Mouse (Mus musculus) liver, adult (tissue): ENCODE measurements around the gene Kcnma1.

Experiments used
- GATA4 ChIP-seq: IDR thresholded peaks from 2 replicates; pipeline ENCODE4 v1.6.1; 2014; ENCODE audit warnings: mild to moderate bottlenecking, low read length; ENCODE audit not compliant: insufficient replicate concordance

The Kcnma1 gene

DNA sequence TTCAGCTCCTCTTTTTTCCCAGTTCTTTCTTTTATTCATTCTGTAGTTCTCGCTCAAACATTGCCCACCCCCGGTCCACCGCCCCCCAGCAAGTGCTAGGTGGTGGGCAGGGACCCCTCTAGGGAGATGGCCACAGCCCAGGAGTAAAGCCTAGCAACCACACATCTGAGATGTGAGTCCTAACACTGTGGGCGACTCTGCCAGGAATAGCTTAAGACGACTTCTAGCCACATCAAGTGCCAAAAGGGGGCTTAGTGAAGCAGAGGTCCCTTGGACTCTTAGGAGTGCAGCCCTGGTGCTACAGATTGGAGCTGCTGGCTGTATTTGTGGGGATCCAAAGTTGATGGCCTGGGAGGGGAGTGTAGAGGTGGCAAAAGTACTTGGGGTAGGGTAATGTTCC is 11.6 kb downstream of the Kcnma1 start:
- no peak for TF ChIP-seq GATA4

DNA sequence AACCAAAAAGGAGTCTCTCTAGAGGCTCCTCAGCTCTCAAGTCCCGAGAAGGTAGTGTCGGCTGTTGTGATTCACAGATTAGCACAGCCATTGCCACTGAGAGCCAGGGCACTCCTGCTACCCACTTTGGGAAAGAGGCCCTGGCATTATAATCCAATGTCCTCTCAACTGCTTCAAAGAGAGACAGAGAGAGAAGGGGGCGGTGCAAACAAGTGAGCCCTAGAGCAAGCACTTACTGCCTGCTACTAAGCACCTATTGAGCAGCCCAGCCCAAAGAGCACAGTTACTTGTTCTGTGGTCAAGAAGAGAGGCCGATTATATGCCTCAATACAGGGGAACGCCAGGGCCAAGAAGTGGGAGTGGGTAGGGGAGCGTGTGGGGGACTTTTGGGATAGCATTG is 16.4 kb downstream of the Kcnma1 start:
- no peak for TF ChIP-seq GATA4

DNA sequence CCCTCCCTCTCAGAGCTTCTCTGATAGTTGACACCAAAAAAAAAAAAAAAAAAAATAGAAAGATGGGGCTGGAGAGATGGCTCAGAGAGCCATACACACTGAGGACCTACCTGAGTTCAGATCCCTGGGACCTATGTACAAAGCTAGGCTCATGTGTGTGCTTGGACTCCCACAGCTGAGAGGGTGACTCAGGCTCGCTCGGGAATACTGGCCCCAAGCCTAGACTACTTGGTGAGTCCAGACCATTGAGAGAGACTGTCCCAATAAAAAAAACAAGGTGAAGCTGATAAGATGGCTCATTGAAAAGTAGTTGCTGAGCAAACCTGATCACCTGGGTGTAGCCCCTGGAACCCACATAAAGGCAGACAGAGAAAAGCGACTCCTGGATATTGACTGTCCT is 18.5 kb downstream of the Kcnma1 start:
- TF ChIP-seq GATA4: no peak

DNA sequence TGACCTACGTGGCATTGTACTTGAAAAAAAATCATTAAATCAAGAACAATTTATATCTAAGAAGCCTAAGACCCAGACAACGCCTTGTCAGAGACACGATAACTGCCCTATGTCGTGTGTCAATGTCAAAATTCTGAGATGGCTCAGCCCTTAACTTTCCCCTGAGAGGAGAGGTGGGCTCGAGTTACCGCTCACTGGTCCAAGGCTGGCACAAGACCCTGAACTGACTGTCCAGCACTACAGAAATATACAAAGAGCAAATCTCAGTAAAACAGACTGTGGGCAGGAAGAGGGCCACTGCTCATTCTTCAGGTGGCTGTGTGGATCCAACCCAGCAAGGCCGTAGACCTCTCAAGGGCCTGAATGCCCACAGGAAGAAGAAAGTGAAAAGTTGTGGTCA is 23.4 kb downstream of the Kcnma1 start:
- no peak for TF ChIP-seq GATA4

DNA sequence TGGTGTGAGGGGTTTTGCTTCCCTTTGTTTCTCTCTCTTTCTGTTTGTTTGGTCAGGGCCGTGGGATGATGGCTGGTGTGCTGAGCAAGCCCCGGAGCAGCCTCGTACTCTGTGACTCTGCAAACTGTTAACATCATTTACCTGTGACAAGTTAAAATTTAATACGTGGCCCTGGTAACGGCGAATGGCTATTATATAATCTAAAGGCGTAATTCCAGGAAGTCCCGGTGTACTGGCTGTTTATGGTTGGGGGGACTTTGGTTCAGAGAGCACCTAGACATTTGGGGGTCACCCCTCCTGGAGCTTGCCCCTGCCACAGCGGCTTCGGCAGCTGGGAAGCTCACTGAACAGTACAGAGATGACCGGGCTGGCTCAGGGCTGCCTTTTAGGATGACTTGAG is 24.6 kb downstream of the Kcnma1 start:
- no peak for TF ChIP-seq GATA4

DNA sequence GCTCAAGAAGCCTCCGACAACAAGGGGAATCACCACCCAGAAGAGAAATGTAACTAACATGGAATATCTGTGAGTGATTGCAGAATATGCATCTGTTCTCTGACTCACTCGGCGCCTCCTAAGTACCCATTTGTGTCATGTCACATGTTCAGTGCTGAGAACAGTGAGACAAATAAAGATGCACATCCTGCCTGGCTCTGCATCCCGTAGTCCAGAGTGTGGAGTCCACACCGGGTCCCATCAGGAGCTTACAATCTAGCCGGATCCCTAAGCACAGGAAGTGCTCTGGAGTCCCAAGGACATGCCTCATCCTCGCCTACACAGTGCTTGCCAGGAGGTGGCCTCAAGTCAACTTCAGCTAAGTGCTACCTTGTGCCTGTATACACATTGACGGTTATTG is 32.1 kb downstream of the Kcnma1 start:
- no peak for TF ChIP-seq GATA4

DNA sequence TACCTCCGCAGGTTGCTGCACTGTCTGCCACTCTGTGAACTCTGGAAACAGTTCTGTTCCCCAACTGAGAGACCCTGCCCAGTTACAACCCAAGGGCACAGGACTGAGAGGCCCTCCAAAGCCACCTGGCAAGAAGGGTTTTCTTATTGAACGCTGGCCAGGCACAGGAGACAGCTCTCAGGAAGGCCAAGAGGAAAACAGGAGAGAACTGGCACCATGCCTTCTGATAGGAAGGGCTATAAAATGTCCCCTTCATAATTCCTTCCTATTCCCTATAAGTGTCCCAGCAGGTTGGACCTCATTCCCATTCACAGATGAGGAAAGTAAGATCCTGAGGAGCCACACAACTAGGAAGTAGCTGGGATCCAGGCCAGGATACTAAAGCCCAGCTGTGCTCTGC is 39.6 kb downstream of the Kcnma1 start:
- TF ChIP-seq GATA4: no peak

DNA sequence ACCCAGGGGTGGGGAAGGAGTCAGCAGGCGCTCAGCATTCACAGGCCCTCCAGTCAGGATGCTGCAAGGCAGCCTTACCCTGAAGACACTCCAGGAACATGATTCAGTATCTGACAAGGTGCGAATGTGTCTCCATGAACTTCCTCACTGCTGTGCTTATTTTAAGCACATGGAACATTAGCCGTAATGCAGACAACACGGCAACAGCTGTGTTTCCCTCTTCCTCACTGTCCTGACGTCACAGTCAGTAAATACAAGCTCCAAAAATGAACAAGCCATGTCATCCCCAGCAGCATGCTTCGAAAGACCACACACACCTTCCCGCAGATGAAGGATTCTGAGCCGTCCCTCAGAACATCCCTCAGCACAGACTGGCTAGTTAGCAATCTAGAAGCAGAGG is 47.8 kb downstream of the Kcnma1 start:
- TF ChIP-seq GATA4: no peak

DNA sequence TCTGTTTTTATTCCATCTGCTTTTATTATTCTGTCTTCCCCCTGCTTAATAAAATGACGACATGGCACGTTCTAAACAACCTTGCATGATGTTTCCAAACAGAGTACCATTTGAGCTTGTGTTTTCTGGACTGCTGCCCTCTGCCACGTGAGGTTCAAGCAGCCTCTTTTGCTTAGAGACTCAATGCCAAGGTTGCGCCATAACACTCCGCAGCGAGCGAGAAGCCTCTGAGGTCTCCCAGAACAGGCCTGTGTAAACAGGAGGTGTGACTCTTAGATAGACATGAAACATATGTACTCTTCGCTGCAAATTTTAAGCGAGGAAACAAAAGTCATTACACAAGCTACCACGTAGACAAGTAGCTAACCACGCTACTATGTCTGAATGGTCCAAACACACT is 55.2 kb downstream of the Kcnma1 start:
- TF ChIP-seq GATA4: no peak

DNA sequence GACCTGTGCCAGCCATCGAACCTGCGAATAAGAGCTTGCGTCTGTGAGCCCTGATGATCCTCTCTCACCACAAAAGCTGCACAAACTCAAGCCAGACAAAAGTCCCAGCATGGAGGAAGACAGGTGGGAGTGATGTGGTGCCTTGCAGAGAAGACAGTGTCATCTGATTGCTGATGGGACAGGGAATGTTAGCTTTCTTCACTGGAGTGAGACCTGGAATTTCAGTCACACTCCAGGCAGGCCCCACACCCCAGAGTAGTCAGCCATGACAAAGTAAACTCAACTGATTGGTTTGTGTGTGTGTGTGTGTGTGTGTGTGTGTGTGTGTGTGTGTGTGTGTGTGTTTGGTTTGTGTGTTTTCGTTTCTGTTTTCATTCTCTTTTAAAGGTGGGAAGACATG is 57.0 kb downstream of the Kcnma1 start:
- no peak for TF ChIP-seq GATA4

DNA sequence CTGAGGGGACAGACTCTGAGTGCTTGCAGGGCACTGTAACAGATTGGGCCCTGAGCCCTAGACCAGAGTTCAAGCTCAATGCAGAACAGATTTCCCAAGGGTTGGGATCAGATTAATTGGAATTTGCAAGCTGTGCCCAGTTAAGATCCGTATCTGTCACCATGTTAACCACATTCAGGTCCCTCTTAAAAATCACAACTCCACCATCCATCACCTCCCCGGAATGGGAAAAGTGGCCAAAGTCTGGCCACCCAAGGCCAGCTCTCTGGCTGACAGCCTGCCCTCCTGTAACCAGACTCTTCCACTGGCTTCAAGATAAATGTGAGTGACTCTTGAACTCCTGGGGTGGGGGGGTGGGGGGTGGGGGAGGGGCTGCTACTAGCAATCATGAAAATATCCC is 70.4 kb downstream of the Kcnma1 start:
- TF ChIP-seq GATA4: no peak

DNA sequence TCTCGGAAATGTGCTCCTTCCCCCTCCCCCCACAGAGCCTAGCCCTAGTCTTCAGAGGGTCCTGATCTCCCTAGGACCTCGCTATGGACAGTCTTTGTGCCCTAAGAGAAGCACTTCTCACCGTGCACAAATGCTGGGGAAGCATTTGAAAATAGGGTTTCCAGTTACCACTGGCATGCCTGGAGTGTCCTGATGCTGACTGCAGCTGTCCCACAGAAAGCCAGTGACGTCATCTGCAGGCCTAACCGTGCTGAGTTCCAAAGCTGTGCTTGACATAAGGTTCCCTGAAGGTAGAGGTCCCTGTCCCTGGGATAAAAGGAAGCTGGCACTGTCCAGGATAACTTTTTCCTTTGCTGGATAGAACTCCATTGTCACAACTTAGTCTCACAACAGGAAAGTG is 71.1 kb downstream of the Kcnma1 start:
- no peak for TF ChIP-seq GATA4

DNA sequence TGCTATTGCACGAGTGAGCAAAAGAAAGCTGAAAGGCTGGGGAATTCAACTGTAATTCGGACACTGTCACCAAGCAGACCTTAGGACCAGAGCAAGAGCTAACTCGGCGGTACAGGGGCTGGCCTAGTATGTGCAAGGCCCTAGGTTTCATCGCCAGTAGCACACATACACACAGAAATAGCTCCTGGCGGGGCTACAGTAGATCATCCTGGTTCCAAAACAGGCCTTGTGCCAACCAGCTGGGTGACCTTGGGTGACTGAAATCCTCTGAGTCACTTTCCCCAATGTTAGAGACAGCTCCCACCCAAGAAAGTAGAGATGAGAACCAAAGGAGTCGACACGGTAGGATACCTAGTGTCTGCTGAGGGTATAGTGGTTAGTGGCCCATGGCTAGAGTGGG is 72.2 kb downstream of the Kcnma1 start:
- no peak for TF ChIP-seq GATA4

DNA sequence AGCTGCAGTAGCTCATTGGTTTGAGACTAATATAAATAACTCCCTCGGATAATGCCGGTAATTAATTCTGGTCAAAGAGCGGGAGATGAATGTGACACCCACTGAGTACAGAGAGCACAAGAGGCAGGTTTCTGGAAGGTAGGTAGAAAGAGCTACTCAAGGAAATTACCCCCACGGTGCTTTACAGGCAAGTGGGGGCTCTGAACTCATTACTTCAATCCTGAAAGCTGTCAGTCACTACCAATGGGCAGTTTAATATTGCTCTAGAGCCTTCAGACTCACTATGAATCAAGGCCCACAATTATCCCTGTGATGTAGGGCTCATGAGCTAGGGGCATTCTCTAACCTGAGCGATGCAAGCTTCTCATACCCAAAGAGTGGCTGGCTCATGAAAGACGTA is 79.3 kb downstream of the Kcnma1 start:
- TF ChIP-seq GATA4: no peak

DNA sequence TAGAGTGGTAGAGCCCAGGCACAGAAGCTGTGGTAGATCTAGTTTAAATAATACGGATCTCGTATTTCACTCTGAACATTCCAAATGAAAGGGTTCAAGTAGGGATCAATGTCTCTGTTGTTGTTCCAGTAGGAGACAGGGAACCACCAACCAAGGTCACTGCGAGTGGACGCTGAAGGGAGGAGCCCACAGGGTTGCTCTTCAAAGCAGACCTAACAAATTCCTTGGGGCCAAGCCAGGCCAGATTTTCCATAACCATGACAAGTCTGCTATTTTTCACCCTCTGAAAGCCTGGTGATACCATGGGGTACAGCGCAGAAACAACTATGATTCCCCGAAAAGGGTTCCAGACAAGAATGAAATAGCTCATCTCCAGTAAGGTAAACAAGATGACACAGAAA is 82.6 kb downstream of the Kcnma1 start:
- TF ChIP-seq GATA4: no peak

DNA sequence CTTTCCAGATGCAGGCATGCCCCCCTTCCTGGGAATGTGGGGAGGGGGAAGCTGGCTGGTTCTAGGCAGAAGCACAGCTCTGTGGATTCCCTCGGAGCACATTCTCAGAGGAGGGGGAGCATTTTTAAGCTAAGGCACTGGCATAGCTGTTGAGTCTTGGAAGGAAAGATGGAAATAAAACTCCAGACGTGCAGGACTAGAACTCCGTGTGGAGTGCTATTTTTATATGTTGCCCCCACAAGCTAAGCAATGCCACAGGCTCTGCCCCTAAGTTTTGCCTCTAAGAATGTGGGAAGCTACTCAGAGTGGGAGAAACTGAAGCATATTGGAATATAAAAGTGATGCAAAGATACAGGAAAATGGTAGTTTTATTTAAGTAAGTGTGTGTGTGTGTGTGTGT is 85.1 kb downstream of the Kcnma1 start:
- TF ChIP-seq GATA4: no peak

DNA sequence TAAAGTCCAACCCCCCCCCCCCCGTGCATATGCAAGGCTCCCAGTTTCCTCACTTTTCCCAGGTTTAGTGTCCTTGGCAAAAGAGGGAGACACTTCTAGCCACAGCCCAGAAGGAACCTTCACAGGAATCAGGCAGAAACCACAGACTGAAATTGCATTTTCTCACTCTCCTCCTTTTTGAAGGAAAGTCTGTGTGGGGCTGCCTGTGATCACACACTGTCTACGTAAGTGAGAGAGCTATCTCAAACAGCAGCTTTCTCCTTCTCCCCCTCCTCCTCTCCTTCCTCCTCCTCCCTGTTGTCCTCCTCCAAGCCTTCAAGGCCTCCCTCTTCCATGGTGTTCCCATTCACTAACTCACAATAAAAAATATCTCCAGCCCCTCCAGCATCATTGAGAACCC is 90.9 kb downstream of the Kcnma1 start:
- no peak for TF ChIP-seq GATA4

DNA sequence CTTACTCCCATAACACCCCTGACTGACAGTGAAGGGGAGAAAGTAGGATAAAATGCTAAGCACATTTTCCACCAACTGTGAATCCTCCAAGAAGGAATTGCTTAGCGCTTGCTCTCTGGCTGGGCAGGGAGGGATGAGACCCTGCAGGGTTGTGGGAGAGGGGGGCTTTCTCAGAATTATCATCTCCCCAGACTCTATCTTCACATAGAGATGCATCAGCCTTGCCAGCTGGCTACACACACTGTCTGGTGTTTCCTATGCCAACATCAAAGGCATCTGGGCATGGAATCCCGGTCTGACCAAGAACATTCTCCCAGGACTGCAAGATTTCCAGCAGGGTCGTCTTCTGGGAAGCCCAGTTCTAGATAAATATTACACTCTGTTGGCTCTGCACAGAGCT is 91.5 kb downstream of the Kcnma1 start:
- TF ChIP-seq GATA4: no peak
